Mouse (Mus musculus) CD4-positive helper T cell, adult 2 months (primary cell): Measurements from ENCODE around the gene Olfr467.
"Not testable (repeated sequence)": the region's sequence is repeated elsewhere in the genome, so short reads cannot be mapped to it uniquely, and the experiment has no call there.

Source experiments
- DNase-seq: peaks from one replicate; pipeline ENCODE4 v3.0.0-alpha.2; 2012; ENCODE audit warnings: low read depth, missing footprints, low spot score

Gene Olfr467

GRCm38 (mm10) chr7:107811963-107812362, at the start of gene Olfr467:
Olfr467 (plus strand) TSS chr7:107812263.
- DNase-seq, result no peak

- DNase-seq, result no peak
Measured at GRCm38 (mm10) chr7:107770812-107771211, 41.3 kb upstream of the Olfr467 start.

DNA sequence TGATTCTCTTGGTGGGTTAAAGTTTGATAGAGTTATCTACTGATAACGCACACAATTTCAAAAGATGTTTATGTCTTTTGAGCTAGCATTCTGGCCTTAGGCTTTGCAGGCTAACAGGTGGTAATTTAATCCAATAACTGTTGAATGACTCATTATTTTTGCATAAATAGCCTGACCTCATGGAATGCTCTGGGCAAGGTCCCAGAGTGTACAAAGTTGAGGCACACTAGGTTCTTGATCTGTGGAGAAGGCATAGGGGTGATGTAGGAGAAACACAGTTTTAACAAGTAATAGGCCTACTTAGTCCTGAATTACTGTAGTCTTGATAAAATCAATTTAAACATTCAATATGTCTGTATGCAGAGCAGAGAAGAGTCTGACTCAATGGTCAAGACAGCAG, 33.8 kb upstream of the Olfr467 start:
- DNase-seq, result no peak

DNA sequence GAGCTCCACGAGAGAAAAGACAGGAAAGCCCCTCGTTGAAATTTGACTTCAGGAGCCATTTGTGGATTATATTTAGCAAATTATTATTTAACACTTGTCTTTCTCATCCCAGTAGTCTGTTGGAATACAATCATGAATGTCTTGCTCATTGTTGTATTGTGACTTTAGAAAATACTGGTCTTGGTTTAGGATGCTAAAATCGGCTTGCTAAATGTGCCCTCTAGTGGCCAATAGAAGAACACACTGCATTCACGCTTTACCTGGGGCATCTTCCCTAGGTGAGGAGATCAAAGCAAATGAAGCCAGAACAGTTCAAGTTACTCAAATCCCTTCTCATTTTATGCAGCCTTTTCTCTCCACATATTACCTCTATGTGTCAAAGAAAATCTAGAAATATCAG, 32.5 kb upstream of the Olfr467 start:
- no peak for DNase-seq

GRCm38 (mm10) chr7:107787977-107788620, 24.0 kb upstream of the Olfr467 start:
- peak; percentile 7 for DNase-seq

DNA sequence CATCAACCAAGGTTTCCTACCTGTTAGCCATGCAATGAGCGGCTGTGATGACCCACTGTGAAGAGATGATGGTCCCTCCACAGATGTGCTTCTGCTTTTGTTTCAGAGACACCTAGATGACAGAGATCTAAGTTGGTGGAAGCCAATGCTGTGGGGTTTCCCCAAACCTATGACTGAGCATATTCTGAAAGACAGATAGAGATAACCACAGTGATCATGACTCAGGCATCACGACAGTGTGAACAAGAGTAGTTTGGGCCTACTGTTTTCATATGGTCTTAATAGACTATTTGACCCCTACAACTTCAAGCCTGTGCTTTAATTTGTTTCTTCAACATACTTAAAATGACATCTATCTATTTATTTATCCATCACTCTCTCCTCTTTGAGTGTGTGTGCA, 15.6 kb upstream of the Olfr467 start:
- DNase-seq, result no peak

- no peak for DNase-seq
Measured at GRCm38 (mm10) chr7:107801108-107801507, 11.0 kb upstream of the Olfr467 start, which contains the start of gene Ovch2. Ovch2 (minus strand) TSS chr7:107801208.

DNA sequence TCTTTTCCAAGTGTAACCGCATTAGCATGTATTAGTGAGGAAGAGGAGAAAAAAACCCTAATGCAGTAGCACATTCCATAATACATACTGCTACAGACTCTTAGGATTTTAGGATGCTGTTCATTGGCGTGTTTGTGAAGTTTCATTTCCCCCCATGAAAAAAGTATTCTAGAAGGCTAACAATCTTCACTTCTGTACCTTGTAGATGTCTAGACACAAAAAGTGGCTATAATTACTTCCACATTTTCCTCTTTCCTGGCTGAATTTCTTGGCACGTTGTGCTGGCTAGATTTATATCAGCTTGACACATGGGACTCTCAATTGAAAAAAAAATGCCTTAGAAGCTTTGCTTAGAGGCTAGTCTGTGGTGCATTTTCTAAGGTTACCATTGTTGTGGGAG, 9.9 kb upstream of the Olfr467 start:
- DNase-seq, result no peak

DNA sequence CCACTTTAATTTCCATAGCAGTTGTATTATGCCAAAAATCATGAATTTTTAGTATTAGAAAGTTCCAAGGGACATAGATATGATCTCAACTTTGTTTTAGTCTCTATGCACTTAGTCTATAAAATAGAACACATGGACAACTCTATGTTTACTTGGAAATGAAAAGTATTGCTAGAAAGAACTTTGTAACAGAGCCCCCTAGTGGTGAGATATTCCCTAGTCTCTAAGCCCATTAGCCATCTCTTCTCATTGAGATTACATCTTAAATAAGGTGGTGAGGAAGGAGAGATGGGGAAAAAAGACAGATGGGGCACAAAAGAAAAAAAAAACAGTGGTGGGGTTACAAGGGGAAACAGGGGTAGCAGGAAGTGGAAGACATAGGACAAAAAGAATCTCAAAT, 7.4 kb downstream of the Olfr467 start:
- peak; percentile 4 for DNase-seq

- DNase-seq, result not testable (repeated sequence)
Measured at GRCm38 (mm10) chr7:107823867-107824266, 11.8 kb downstream of the Olfr467 start.

DNA sequence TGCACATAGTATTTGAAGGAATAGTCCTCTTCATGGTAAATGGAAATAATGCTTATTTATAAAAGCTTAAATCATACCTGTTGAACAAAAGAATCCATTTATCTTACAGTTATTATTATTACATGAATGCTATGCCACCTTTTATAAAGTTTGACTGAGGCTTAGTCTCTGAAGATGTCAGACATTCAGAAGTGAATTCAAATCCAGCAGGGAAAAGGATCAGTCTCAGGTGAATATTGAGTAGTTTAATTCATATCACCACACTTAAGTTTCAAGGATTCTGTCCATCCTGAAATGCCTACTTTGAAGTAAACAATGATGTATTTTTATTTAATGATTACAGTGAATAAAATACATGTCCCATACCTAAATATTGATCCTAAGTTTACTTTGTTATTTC, 13.4 kb downstream of the Olfr467 start, which contains the start of gene Olfr469:
Gene Olfr469 (minus strand): TSS at position 101 of the 400 bp plus-strand sequence.
- DNase-seq, result not testable (repeated sequence)

DNA sequence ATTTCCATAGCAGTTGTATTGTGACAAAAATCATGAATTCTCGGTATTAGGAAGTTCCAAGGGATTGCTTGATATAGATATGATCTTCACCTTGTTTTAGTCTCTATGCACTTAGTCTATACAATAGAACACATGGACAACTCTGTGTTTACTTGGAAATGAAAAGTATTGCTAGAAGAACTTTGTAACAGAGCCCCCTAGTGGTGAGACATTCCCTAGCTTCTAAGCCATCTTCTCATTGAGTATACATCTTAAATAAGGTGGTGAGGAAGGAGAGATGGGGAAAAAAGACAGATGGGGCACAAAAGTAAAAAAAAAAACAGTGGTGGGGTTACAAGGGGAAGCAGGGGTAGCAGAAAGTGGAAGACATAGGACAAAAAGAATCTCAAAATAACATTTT, 29.7 kb downstream of the Olfr467 start:
- no peak for DNase-seq

DNA sequence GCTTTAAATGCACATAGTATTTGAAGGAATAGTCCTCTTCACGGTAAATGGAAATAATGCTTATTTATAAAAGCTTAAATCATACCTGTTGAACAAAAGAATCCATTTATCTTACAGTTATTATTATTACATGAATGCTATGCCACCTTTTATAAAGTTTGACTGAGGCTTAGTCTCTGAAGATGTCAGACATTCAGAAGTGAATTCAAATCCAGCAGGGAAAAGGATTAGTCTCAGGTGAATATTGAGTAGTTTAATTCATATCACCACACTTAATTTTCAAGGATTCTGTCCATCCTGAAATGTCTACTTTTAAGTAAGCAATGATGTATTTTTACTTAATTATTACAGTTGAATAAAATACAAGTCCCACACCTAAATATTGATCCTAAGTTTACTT, 35.3 kb downstream of the Olfr467 start, which contains the start of gene Olfr470:
Gene Olfr470 (minus strand): TSS at position 101 of the 400 bp plus-strand sequence.
- DNase-seq, result not testable (repeated sequence)
